In the genomic region with DNA sequence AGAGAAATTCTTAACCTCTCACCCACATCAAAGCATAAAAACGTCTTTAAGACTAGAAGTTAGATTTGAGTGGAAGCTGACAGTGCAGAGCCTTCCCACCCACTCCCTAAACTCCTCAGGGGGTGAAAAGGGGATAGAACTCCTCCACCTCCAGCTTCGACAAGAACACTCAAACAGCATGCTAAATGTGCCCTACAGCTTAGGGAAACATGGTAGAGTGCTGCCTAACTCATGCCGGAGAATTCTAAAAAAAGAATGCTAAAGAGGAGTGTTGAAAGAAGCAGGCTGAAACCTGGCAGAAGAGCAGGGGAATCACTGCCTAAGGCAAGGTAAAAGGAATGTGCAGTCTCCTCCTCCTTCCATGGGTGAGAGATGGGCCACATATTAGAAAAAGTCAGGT, we compare ENCODE assay signal across 39 mouse cellular contexts. TPM values are rescaled to one million over a fixed set of nuclear protein-coding genes. Genes with fewer than 3 reads are reported as not detected.
A peak's percentile ranks its signal among the peaks of the same experiment; 100 is the strongest.
DNase-seq lines count a peak whose midpoint lies in the region; TF ChIP-seq lines count a peak whose summit lies in the region.
"Had no signal": no experiment of that assay in that cellular context is flagged by ENCODE, and none has a peak within 500 bp of the region (broad histone marks: within the 10 kb centered on the region; RNA-seq: fewer than 3 reads in every experiment).

No protein-coding gene starts in this region.

- H3K27ac ChIP-seq in left cerebral cortex, adult 2 months = peak overlapping the region; percentile 30; the same call in 1 of the 2 replicates
- H3K27ac ChIP-seq in olfactory bulb, adult 2 months (ENCODE audit: insufficient read depth, low read depth, low read length) = peak overlapping the region; percentile 20; the same call in 1 of the 2 replicates
- H3K27ac ChIP-seq: embryonic facial prominence, embryonic 15.5 days; forebrain, embryonic 12.5 days; heart, embryonic 10.5 days; heart, embryonic 15.5 days; hindbrain, embryonic 12.5 days; hindbrain, postnatal 0 days; intestine, embryonic 15.5 days; limb, embryonic 12.5 days; liver, embryonic 12.5 days; midbrain, embryonic 12.5 days; neural tube, embryonic 12.5 days had no signal

- DNase-seq in frontal cortex, adult 2 months (ENCODE audit: extremely low spot score in 1 of 2, low spot score in 1 of 2) = peak; percentile 50 to 65
- DNase-seq in frontal cortex, postnatal 25 days (ENCODE audit: low spot score in 2 of 2) = no peak
- peak in 1 of 2 experiments; percentile 18 for DNase-seq in left cerebral cortex, adult 2 months (ENCODE audit: extremely low spot score in 1 of 2, low spot score in 2 of 2)
- DNase-seq in left cerebral cortex, postnatal 10 days (ENCODE audit: extremely low spot score in 1 of 2, low spot score in 2 of 2) = no peak
- peak; percentile 7 for DNase-seq in brain, embryonic 14.5 days (ENCODE audit: low read depth)
- no peak for DNase-seq in gastrocnemius, postnatal 25 days
- DNase-seq: adrenal gland, adult 8-10 months; cerebellum, adult 11 months; cerebellum, adult 9-11 months; forebrain, postnatal 0 days; gastrocnemius, postnatal 10 days; kidney, adult 2 months; kidney, postnatal 36 days; layer of hippocampus, postnatal 36 days; liver, postnatal 0 days; lung, postnatal 4 days; retina, postnatal 1 day; right cerebral cortex, postnatal 25 days; spleen, adult 18-20 months; thymus, adult 2 months; thymus, postnatal 36 days had no signal

- TF ChIP-seq CTCF in left cerebral cortex, adult 2 months (IDR thresholded peaks at IDR 0.05) = no peak
- no peak for TF ChIP-seq CTCF in brain, embryonic 14.5 days (IDR thresholded peaks at IDR 0.05; ENCODE audit: borderline replicate concordance, extremely low read depth, insufficient read depth, insufficient read length)
- TF ChIP-seq CTCF in olfactory bulb, adult 2 months (IDR thresholded peaks at IDR 0.05; ENCODE audit: insufficient read depth, low read depth, low read length) = no peak

- H3K4me3 ChIP-seq in left cerebral cortex, adult 2 months = no peak overlapping the region
- no peak overlapping the region for H3K4me3 ChIP-seq in olfactory bulb, adult 2 months (ENCODE audit: insufficient read depth, low read depth, low read length)
- H3K4me3 ChIP-seq: embryonic facial prominence, embryonic 15.5 days; forebrain, embryonic 12.5 days; heart, embryonic 10.5 days; heart, embryonic 15.5 days; hindbrain, embryonic 12.5 days; intestine, embryonic 15.5 days; limb, embryonic 12.5 days; liver, embryonic 12.5 days; megakaryocyte, embryonic 14.5 days; midbrain, embryonic 12.5 days; myocyte; neural tube, embryonic 12.5 days had no signal

- no peak for TF ChIP-seq POLR2A in brain, embryonic 14.5 days (IDR thresholded peaks at IDR 0.05; ENCODE audit: borderline replicate concordance, extremely low read depth, insufficient read depth, insufficient read length, poor library complexity, severe bottlenecking)
- no peak for TF ChIP-seq POLR2A in olfactory bulb, adult 2 months (IDR thresholded peaks at IDR 0.05; ENCODE audit: insufficient read depth, low read depth, low read length)

- 26% methylated on average over 3 of the region's 3 CpGs for WGBS in olfactory bulb, adult 2 months

- intact Hi-C loops in left cerebral cortex, adult 2 months (cut with DNase I) = no loop called here
- intact Hi-C loops in left cerebral cortex, postnatal 10 days (cut with DNase I) = no loop called here

- peaks cover 4% of the 10 kb centered on the region for H3K4me1 ChIP-seq in olfactory bulb, adult 2 months (ENCODE audit: control insufficient read depth, insufficient read depth, low read length)
- H3K4me1 ChIP-seq: embryonic facial prominence, embryonic 15.5 days; forebrain, embryonic 12.5 days; heart, embryonic 15.5 days; intestine, embryonic 15.5 days; limb, embryonic 12.5 days; liver, embryonic 12.5 days; megakaryocyte, embryonic 14.5 days; midbrain, embryonic 12.5 days; neural tube, embryonic 12.5 days had no signal

RNA-seq across cellular contexts. Expression of a gene that starts 43.3 kb away (rescaled TPM):
- polyA plus RNA-seq in frontal cortex, adult 2 months (2012; rRNA removed) = 94.8 and 107 TPM in 2 replicates
- total RNA-seq in left cerebral cortex, adult 2 months (2021) = 100 to 1,000 TPM; 250 to 282 TPM
- total RNA-seq in left cerebral cortex, postnatal 10 days (2021) = 100 to 1,000 TPM; 259 to 268 TPM
- polyA plus RNA-seq in brain, embryonic 14.5 days (2012; rRNA removed) = 13.6 and 36.0 TPM in 2 replicates
- not detected in 2 replicates for polyA plus RNA-seq in olfactory bulb, adult 2 months (2012; ENCODE audit: insufficient read depth, insufficient read length, low replicate concordance, missing spikeins)
- under 1 TPM in 1 of 2 experiments, not detected in 1; 0.23 TPM for total RNA-seq in gastrocnemius, postnatal 25 days (2021)
- total RNA-seq: common myeloid progenitor, adult 5-6 weeks; granulocyte monocyte progenitor cell, adult 5-6 weeks had no signal
- polyA plus RNA-seq: activated CD4-positive, CD25-positive, alpha-beta regulatory T cell, adult 4 months; CD4-positive, CD25-positive, alpha-beta regulatory T cell, adult 4 months had no signal

Comparison
In these comparisons a context has a peak if more than half of its experiments do, and no peak if none do; other contexts are left out.
1. DNase-seq: peak in frontal cortex, adult 2 months (2 of 2) and brain, embryonic 14.5 days (single experiment); none in frontal cortex, postnatal 25 days (0 of 2), left cerebral cortex, postnatal 10 days (0 of 2) and gastrocnemius, postnatal 25 days (single experiment).
2. RNA of a gene that starts 43.3 kb away (total RNA-seq): 250 to 282 TPM in left cerebral cortex, adult 2 months and 259 to 268 TPM in left cerebral cortex, postnatal 10 days; 0.23 TPM in gastrocnemius, postnatal 25 days; every median in the first group is over 100 times any median in the second.